Mouse (Mus musculus) limb, embryonic 10.5 days (tissue): ENCODE data around the gene Prc1. TPM values are rescaled to one million over a fixed set of nuclear protein-coding genes. Genes with fewer than 3 reads are reported as not detected.

Experiments
- polyA plus RNA-seq: library from polyadenylated mRNA; unstranded; fragments of >200 nt; fragmentation: Nextera tagmentation; extraction: Ambion mirVana; gene quantifications from 2 replicates; pipeline ENCODE4 v1.2.1, GENCODE M21; 2016

Prc1 gene
- polyA plus RNA-seq, 1 experiment from 2014 or later, result 172 TPM

Other genes starting within 250 kb of the Prc1 start
- 533 and 582 TPM in 2 replicates for gene Idh2, start 179.1 kb upstream of the Prc1 start, polyA plus RNA-seq
- gene Sema4b, start 107.6 kb upstream of the Prc1 start, polyA plus RNA-seq, result 8.1 and 9.9 TPM in 2 replicates
- 68.6 and 75.3 TPM in 2 replicates for gene Cib1, start 61.6 kb upstream of the Prc1 start, polyA plus RNA-seq
- 7.2 and 7.5 TPM in 2 replicates for gene Gdpgp1, start 61.6 kb upstream of the Prc1 start, polyA plus RNA-seq
- gene Ttll13, start 48.1 kb upstream of the Prc1 start, polyA plus RNA-seq, result 0.50 and 0.61 TPM in 2 replicates
- 42.5 and 45.7 TPM in 2 replicates for gene Ngrn, start 33.2 kb upstream of the Prc1 start, polyA plus RNA-seq
- 15.2 and 17.9 TPM in 2 replicates for gene Vps33b, start 24.8 kb upstream of the Prc1 start, polyA plus RNA-seq
- gene Rccd1, start 30.0 kb downstream of the Prc1 start, polyA plus RNA-seq, result 11.6 and 12.0 TPM in 2 replicates
- 51.8 and 53.3 TPM in 2 replicates for gene Unc45a, start 46.6 kb downstream of the Prc1 start, polyA plus RNA-seq
- gene Hddc3, start 48.7 kb downstream of the Prc1 start, polyA plus RNA-seq, result 21.0 and 25.6 TPM in 2 replicates
- 19.7 and 23.1 TPM in 2 replicates for gene Man2a2, start 76.9 kb downstream of the Prc1 start, polyA plus RNA-seq
- gene Fes, start 93.5 kb downstream of the Prc1 start, polyA plus RNA-seq, result 7.6 and 13.2 TPM in 2 replicates
- 8.8 and 9.4 TPM in 2 replicates for gene Furin, start 111.0 kb downstream of the Prc1 start, polyA plus RNA-seq
- gene Blm, start 240.7 kb downstream of the Prc1 start, polyA plus RNA-seq, result 54.5 and 58.2 TPM in 2 replicates